Mouse (Mus musculus) lung, embryonic 14.5 days (tissue): ENCODE measurements around the gene Chid1. TPM values are rescaled to one million over a fixed set of nuclear protein-coding genes. Genes with fewer than 3 reads are reported as not detected.

Experiments
- ATAC-seq: fragments of 200-750 bp; cut with Nextera tagmentation; 2 replicates; pipeline ENCODE4 v1.8.0; 2017; ENCODE audit warnings: mild to moderate bottlenecking, moderate TSS enrichment, moderate library complexity; ENCODE audit not compliant: insufficient read depth
- DNase-seq: peaks from one replicate; pipeline ENCODE4 v3.0.0-alpha.2; 2015
- H3K27ac ChIP-seq: fragments of 300-500 bp; sonication (generic); 2 replicates; pipeline ENCODE4 v1.5.1; 2014; ENCODE audit warnings: low read depth, mild to moderate bottlenecking, moderate library complexity
- H3K27me3 ChIP-seq: fragments of 300-500 bp; sonication (generic); 2 replicates; pipeline ENCODE4 v1.6.1; 2014; ENCODE audit warnings: low read length, control low read depth; ENCODE audit not compliant: insufficient read depth
- H3K36me3 ChIP-seq: fragments of 300-500 bp; sonication (generic); 2 replicates; pipeline ENCODE4 v1.6.1; 2014; ENCODE audit warnings: control low read depth; ENCODE audit not compliant: insufficient read depth
- H3K4me1 ChIP-seq: fragments of 300-500 bp; sonication (generic); 2 replicates; pipeline ENCODE4 v1.6.1; 2014; ENCODE audit warnings: antibody characterized with exemption, control low read depth; ENCODE audit not compliant: insufficient read depth
- H3K4me2 ChIP-seq: fragments of 300-500 bp; sonication (generic); 2 replicates; pipeline ENCODE4 v1.6.1; 2014; ENCODE audit warnings: mild to moderate bottlenecking
- H3K4me3 ChIP-seq: fragments of 300-500 bp; sonication (generic); 2 replicates; pipeline ENCODE4 v1.5.1; 2014; ENCODE audit warnings: low read depth, low read length
- H3K9ac ChIP-seq: fragments of 300-500 bp; sonication (generic); 2 replicates; pipeline ENCODE4 v1.6.1; 2014
- H3K9me3 ChIP-seq: fragments of 300-500 bp; sonication (generic); 2 replicates; pipeline ENCODE4 v1.6.1; 2016; ENCODE audit warnings: low read depth, low read length, control low read depth
- CTCF ChIP-seq: IDR thresholded peaks from 2 replicates; pipeline ENCODE4 v1.5.1; 2016; ENCODE audit warnings: antibody characterized with exemption, low read depth
- WGBS: fragments of 180-500 bp; shearing (Covaris S2); extraction: QIAGEN DNeasy Blood & Tissue Kit; methylation state at CpG from one replicate; pipeline ENCODE4 v1.1.7; 2014; 5-methylcytosine and 5-hydroxymethylcytosine counted together
- polyA plus RNA-seq: library from polyadenylated mRNA; unstranded; fragments of >200 nt; fragmentation: Nextera tagmentation; extraction: Ambion mirVana; gene quantifications from 2 replicates; pipeline ENCODE4 v1.2.1, GENCODE M21; 2014

Gene Chid1
- polyA plus RNA-seq, 1 experiment from 2014 or later: 33.0 TPM

- Histone ChIP-seq H3K27me3 (no peaks in the 10 kb centered on the region), H3K36me3 (peaks cover 9% of the 10 kb centered on the region), H3K4me3 (no peak overlapping the region), H3K27ac (no peak overlapping the region), H3K9me3 (no peaks in the 10 kb centered on the region), H3K4me2 (no peak overlapping the region), H3K9ac (0 out of 2 replicates have a peak overlapping the region, but pooled peaks have one; percentile 29), H3K4me1 (no peaks in the 10 kb centered on the region)
- TF ChIP-seq CTCF: no peak
- WGBS: 75% methylated on average over 7 of the region's 7 CpGs
- ATAC-seq: no peak
- DNase-seq: no peak
These were observed 24.9 kb upstream of the Chid1 start for GRCm38 (mm10) chr7:141564561-141564960.

GRCm38 (mm10) chr7:141562852-141563427, 23.3 kb upstream of the Chid1 start:
- Histone ChIP-seq H3K27ac (0 out of 2 replicates have a peak overlapping the region, but pooled peaks have one; percentile 44), H3K9me3 (no peaks in the 10 kb centered on the region), H3K9ac (peak overlapping the region; percentile 97), H3K4me3 (peak overlapping the region; percentile 98), H3K4me1 (no peaks in the 10 kb centered on the region), H3K36me3 (peaks cover 9% of the 10 kb centered on the region), H3K27me3 (no peaks in the 10 kb centered on the region), H3K4me2 (peak overlapping the region; percentile 90)
- no peak for TF ChIP-seq CTCF
- ATAC-seq: peak; percentile 26; the same call in 1 of the 2 replicates
- DNase-seq: peak; percentile 73
- 1% methylated on average over 21 of the region's 21 CpGs for WGBS

- under 1% methylated on average over 33 of the region's 33 CpGs for WGBS
- H3K4me3 ChIP-seq: peak overlapping the region; percentile 98
- H3K4me2 ChIP-seq: peak overlapping the region; percentile 90
- H3K27ac ChIP-seq: peak overlapping the region; percentile 77
- DNase-seq (no peak), ATAC-seq (peak; percentile 48)
- H3K4me1 ChIP-seq: no peaks in the 10 kb centered on the region
- no peak for TF ChIP-seq CTCF
- peaks cover 9% of the 10 kb centered on the region for H3K36me3 ChIP-seq
- H3K27me3 ChIP-seq: no peaks in the 10 kb centered on the region
- H3K9ac ChIP-seq: peak overlapping the region; percentile 97
- no peaks in the 10 kb centered on the region for H3K9me3 ChIP-seq
These were observed 22.8 kb upstream of the Chid1 start for GRCm38 (mm10) chr7:141562421-141562851.

- no peaks in the 10 kb centered on the region for H3K4me1 ChIP-seq
- H3K27ac ChIP-seq: peak within 1 kb of the TSS; percentile 77
- TF ChIP-seq CTCF: no peak
- peak within 1 kb of the TSS; percentile 98 for H3K4me3 ChIP-seq
- H3K27me3 ChIP-seq: no peaks in the 10 kb centered on the region
- H3K4me2 ChIP-seq: peak within 1 kb of the TSS; percentile 90
- peak; percentile 93 for ATAC-seq
- H3K9ac ChIP-seq: peak within 1 kb of the TSS; percentile 97
- under 1% methylated on average over 72 of the region's 72 CpGs for WGBS
- peak; percentile 97 for DNase-seq
- H3K36me3 ChIP-seq: peaks cover 9% of the 10 kb centered on the region
- H3K9me3 ChIP-seq: no peaks in the 10 kb centered on the region
These were observed 22.2 kb upstream of the Chid1 start, which contains the start of gene Ap2a2 for GRCm38 (mm10) chr7:141561682-141562391. TSS of gene Ap2a2 (plus strand) at chr7:141562173.

GRCm38 (mm10) chr7:141560471-141560870, 20.8 kb upstream of the Chid1 start:
- Histone ChIP-seq H3K27me3 (no peaks in the 10 kb centered on the region), H3K4me2 (no peak overlapping the region), H3K4me1 (no peaks in the 10 kb centered on the region), H3K9me3 (no peaks in the 10 kb centered on the region), H3K9ac (no peak overlapping the region), H3K4me3 (no peak overlapping the region), H3K36me3 (peaks cover 6% of the 10 kb centered on the region), H3K27ac (no peak overlapping the region)
- no peak for DNase-seq
- WGBS: 64% methylated on average over 4 of the region's 4 CpGs
- no peak for TF ChIP-seq CTCF
- ATAC-seq: no peak

- H3K27ac ChIP-seq: 0 out of 2 replicates have a peak overlapping the region, but pooled peaks have one; percentile 27
- no peaks in the 10 kb centered on the region for H3K4me1 ChIP-seq
- H3K4me3 ChIP-seq: no peak overlapping the region
- no peaks in the 10 kb centered on the region for H3K27me3 ChIP-seq
- TF ChIP-seq CTCF: no peak
- whole genome bisulfite sequencing: 55% methylated on average over 2 of the region's 2 CpGs
- H3K36me3 ChIP-seq: no peaks in the 10 kb centered on the region
- DNase-seq (no peak), ATAC-seq (no peak)
- H3K4me2 ChIP-seq: no peak overlapping the region
- H3K9ac ChIP-seq: peak overlapping the region; percentile 9; the same call in 1 of the 2 replicates
- H3K9me3 ChIP-seq: no peaks in the 10 kb centered on the region
These were observed 20.2 kb upstream of the Chid1 start for GRCm38 (mm10) chr7:141559726-141560325.

GRCm38 (mm10) chr7:141558946-141559345, 19.3 kb upstream of the Chid1 start:
- no peak overlapping the region for H3K27ac ChIP-seq
- DNase-seq: no peak
- H3K4me3 ChIP-seq: no peak overlapping the region
- no peak overlapping the region for H3K4me2 ChIP-seq
- no peaks in the 10 kb centered on the region for H3K36me3 ChIP-seq
- H3K4me1 ChIP-seq: no peaks in the 10 kb centered on the region
- H3K27me3 ChIP-seq: no peaks in the 10 kb centered on the region
- H3K9me3 ChIP-seq: no peaks in the 10 kb centered on the region
- no peak overlapping the region for H3K9ac ChIP-seq
- TF ChIP-seq CTCF: no peak
- ATAC-seq: no peak
